Mouse (Mus musculus) frontal cortex, postnatal 36 days (tissue): ENCODE measurements around the gene Dnaaf3.
A peak's percentile ranks its signal among the peaks of the same experiment; 100 is the strongest.

Experiments
- DNase-seq, 2 experiments: peaks; one replicate each; pipeline ENCODE4 v3.0.0; 2022; ENCODE audit warnings: low spot score in 2 of 2

Dnaaf3 gene

DNA sequence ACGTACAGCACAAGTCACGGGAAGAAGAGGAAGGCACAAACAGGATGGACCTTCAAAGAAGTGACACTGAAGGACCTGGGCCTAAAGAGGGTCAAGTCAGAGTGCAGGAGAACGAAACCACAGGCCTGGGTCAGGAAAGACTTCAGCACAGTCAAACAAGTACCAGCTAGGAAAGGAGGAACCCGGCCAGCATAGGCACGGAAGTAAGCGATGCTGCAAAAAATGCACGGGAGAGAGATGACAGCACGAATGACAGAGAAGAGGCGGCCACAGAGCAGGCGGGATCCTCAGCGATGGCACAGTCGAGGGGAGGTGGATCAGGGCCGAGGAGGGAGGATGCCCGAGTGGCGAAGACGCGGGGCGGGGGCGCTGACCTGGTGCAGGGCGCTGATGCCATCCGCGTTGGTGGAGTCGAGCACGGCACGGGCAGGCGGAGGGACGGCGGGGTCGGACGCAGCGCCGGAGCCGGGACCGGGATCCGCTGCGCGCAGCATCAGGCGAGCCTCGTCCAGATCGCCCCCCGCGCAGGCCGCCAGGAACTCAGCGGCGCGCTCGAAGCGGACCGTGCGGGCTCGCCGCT lies 31.3 kb downstream of the Dnaaf3 start:
- DNase-seq, result peak; percentile 39 to 40

DNA sequence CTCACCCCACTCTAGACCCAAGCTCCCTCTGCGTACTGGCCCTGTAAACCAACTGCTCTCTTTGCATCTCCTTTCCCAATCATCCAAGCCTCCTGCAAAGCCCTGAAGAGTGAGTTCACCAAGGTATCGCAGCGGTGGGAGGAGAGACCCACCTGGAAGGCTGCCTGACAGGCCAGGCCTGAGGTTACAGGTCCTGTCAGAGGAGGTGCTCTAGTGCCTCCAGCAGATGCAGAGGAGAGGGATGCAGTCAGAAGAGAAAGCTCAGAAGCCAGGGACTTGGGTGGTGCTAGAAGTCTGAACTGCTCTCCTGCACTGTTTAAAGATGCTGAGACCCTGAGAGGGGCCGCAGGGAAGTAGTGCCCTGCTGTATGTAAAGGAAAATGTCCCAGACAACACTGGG lies 33.2 kb downstream of the Dnaaf3 start:
- DNase-seq, result no peak

DNA sequence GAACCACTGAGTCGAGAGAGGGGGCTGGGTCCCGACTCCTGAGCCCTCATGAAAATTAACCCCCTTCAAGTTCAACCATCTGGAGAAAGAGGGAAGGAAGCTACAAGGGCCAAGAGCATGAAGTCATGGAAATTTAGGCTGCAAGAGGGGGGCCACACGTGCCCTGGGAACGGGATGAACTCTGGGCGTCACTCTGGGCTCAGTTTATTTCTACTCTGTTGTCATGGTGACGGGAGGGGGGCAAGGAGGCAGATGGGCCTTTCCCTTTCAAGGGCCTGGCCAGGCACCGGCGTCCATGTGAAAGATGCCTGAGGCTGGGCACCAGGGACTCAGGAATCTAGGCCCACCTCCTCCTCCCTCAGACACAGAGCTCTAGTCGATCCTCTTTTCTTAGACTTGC lies 34.0 kb downstream of the Dnaaf3 start:
- DNase-seq, result peak in 1 of 2 experiments; percentile 27

DNA sequence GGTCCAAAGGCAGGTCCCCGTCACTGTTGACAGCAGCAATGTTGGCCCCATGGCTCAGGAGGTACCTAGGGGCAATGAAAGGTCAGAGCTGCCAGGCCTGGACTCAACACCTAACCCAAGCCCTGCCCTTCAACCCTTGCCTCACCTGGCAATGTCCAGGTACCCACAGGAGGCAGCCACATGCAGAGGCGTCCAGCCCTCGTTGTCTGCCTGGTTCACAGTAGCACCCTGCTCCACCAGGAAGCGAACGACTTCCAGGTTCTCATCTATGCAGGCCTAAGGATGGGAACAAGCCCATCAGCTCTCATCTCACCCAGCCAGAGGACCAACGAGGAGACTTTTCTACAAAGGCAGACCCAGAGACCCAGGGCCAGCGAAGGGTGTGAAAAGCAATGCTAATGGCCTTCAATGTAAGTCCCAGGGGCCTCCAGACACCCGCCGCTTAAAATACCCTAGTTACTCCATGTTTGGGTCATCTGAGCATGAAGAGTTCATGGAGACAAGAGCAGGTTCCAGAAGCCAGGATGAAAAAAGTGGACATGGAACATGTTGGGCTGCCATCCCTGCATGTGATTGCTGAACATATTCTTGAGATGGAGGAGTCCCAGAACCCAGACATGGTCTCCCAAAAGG lies 34.9 kb downstream of the Dnaaf3 start:
- DNase-seq, result no peak

DNA sequence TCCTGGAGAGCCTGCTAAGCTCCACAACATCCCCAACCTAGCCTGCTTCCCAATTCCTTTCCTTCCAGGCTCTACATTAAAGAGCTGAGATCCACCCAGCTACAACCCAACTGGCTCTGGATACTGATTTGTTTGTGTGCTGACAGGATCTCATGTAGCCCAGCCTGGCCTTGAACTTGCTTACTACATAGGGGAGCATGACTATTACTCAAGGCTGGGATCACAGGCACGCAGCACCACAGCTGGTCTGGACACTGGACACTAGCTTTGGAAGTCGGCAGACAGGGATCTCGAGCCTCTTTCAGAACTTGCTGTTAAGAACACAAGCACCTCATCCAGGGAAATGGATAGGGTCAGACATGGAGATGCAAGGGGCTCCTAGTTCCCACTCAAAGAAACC lies 35.8 kb downstream of the Dnaaf3 start:
- DNase-seq, result no peak

DNA sequence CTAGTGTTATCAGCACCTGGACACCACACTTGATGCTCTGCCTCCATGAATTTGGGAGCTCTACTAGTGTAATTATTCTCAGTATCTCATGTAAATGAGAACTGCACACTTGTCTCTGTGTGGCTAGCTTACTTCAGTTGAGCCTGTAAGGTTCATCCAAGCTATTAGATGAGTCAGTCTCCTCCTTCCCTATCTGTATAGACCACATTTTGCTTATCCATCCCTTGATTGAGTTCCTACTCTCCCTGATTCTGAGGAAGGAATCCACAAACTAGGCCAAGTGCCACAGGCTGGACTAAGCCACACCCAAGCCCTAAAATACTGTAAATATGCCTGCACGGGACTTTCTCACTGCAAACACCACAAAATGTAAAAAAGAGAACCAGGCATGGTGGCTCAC lies 38.3 kb downstream of the Dnaaf3 start:
- no peak for DNase-seq

DNA sequence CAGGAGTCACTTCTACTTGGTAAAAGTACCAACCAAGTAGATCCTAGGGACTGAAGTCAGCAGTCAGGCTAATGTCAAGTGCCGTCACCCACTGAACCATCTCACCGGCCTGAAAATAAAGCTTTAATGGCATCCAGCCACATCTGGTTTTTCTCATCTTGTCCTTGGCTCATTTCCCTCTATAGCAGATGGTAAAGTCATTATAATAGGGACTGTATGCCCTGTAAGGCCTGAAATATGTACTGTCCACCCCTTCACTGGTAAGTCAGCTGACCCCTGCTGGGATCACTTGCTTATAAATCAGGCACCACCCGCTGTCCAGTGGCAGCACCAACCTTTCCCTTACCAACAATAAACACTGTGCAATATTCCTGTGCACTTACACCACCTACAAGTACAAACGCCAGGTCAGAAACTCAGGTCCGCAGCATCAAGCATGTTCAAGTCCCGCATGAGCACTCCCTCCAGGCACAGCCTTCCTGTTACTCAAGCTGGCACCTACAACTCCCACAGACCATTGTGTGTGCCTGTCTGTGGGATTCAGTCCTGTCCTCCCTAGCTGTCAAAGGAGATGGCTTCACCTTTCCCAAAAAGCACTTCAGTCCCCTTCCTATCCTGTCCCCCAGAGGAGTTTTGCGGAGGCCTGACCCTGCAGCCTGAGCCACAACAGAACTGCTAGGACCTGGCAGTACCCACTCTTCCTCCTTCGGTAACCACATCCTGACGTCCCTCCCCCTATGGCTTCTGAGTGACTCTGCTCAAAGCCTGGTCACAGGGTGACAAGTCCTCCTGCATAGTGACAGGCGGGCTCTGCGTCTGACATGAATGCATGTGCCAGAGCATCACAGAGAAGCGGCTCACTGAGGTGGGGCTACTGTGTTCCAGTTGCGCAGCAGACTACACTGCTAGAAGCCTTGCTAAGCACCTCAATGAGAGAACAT lies 39.7 kb downstream of the Dnaaf3 start:
- no peak for DNase-seq

DNA sequence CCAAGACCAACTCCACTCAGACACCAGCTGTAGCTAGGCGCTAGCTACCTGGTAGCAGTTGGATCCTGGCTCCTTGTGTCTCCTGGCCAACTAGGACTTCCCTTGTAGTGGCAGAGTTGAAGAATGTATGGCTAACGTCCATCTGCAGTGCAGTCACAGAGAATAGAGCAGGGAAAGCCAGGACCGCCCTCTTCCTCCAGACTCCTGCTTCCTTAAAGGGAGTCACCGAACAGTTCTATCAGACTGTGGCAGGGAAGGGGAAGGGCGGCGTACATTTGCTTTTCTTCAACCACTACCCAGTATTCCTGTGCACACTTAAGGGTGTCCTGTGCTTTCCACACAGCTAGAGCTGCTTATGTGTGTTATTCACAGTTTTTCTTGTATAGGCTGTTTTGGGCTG lies 40.9 kb downstream of the Dnaaf3 start:
- no peak for DNase-seq

DNA sequence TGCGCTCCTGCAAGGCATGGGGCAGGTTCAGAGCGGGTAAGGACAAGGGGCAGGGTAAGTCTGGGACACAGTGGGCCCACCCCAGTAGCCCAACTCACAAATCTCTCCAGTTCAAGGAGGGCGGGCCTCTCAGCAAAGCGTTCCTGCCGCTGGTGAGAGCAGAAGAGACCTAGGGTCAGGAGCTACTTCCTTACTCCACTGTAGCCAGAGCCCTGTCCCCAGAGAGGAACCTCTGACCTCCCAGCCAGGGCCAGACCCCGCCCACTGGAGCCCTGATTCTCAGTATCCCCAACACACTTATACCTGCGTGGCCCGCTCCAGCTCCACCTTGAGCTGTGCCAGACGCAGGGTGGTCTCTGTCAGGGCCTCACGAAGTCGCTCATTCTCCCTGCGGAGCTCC lies 50.0 kb downstream of the Dnaaf3 start:
- DNase-seq, result no peak

DNA sequence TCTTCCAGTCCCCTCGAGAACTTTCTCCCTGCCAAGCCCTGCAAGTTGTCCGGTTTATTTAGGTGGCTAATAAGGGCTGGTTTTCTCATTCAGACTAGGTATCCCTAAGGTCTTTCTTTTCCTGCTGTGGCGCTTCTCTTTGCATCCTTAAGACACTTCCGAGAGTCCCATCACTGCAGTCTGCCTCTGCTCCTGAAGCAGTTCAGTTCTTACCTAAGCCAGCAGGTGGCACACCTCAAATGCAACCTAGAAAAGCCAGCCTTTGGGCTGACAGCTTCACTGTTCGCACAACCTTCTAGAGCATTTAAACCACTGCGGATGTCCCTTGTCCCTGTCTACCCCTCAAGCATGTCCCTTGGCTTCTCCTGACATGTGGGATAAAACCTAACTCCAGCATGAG lies 52.6 kb downstream of the Dnaaf3 start:
- peak in 1 of 2 experiments; percentile 55 for DNase-seq

DNA sequence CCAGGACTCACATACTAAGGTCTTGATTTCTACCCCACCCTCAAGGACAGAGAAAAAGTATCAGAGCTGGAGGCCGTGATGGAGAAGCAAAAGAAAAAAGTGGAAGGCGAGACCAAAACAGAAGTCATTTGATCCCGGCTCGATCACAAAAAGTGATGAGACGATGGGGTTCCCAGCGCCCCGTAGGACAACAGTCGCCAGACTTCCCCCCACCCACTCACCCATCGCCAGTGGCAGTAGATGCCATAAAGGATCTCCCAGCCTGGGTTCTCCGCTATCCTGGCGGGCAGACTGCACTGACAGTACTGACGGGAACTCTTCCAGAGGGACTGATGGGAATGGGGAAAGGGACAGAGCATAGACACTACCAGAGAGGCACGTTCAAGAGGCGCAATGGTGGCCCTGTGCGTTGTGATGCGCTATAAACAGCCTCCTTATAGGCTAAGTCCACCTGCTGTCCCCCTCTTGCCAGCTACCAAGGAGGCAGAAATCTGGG lies 53.4 kb downstream of the Dnaaf3 start:
- no peak for DNase-seq

DNA sequence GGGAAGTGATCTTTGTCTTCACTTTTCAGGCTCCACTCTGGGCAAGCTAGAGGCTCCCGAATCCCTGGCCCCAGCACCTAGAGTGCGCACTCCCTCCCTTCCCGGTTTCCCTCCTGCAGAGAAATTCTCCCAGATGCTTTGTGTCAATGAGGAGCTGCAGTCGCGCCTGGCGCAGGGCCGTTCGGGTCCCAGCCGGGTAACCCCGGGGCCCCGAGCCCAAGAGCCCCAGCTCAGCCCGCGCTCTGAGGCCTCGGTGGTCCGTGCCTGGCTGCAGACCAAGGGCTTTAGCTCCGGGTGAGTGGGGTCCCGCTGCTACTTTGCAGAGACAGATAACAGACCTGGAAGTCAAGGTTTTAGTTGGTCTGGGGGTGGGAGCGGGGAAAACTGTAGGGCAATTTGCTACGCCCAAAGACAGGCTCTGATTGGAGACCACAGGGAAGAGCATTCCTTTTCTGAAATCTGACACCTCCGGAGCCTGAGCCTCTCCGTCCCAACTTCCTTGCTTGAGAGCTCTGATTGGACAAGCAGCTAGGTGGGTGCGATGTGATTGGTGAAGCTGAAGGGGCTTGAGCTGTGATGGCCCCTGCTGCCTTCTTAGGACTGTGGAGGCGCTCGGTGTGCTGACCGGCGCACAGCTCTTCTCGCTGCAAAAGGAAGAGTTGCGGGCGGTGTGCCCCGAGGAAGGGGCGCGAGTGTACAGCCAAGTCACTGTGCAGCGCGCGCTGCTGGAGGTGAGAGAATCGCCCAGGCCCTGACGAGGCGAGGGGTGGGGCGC lies 54.0 kb downstream of the Dnaaf3 start:
- DNase-seq, result peak; percentile 65 to 69

DNA sequence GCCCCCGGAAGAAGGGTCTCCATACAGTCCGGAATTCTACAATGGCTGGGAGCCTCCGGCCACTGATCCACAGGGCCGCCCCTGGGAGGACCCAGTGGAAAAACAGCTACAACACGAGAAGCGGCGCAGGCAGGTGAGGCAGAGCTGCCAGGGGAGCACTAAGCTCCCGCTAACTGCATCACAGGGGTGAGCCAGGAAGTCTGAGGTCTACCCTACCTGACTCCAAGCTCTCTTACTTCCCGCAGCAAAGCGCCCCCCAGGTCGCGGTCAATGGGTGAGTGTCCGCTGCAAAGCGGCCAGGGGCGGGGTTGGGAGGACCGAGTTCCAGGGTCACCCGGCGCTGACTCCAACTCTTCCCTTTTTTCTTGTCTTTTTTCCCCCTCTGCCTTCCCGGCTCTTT lies 58.3 kb downstream of the Dnaaf3 start:
- no peak for DNase-seq
